Mouse (Mus musculus): ENCODE data around the gene Lce6a.

The Lce6a gene

DNA sequence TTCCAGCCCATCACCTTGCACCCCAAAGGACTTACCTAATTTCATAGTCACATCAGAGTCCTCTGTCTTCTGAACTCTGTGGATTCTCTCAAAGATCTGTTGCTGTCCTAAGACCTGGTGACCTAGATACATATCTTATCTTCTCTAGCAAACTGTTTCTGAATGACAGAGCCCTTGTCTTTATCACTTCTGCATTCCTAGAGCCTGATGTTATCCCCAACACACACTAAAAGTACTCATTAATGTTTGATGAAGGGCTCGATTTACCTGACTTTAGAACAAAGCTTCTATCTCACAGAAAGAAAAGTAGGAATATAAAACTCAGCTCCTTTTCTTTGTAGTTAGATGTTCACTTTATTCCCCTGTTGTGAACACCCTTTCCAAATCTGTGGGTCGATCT is at the start of gene Lce6a:
Lce6a (minus strand) TSS at position 101 of the 400 bp plus-strand sequence.
- DNase-seq (ENCODE audit: low spot score in 2 of 2), result no peak

DNA sequence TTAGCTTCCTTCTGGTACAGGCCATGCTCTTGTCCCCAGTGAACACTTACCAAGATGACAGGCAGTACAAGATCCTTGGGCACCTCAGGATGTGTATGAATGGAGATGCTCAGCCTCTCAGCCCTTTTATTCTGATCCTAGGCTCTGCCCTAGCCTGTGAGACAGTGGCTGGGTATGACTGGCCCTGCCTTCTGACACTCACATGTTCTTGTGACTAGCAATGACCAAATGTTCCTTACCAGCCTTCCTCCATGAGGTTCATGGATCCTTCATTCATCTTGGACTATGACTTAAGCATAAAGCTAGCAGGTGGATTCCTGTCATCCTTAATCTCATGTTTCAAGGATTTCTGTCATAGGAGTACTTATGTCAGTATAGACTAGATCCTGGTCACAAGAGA is 48.8 kb upstream of the Lce6a start, which contains the start of gene Lce1a2:
Lce1a2 (minus strand) TSS at position 101 of the 400 bp plus-strand sequence.
- DNase-seq (ENCODE audit: low spot score in 2 of 2), result no peak

DNA sequence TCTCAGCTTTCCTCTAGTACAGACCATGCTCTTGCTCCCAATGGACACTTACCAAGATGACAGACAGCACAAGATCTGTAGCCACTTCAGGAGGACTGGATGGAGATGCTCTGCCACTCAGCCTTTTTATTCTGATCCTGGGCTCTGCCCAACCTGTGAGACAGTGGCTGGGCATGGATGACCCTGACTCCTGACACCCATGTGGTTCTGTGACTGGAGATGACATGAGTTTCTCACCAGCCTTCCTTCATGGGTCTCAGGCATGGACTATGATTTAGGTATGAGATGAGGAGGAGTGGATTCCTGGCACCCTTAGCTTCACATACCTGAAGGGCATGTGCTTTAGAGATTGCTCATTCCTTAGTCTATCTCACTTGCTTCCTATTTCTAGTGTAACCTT is 35.4 kb upstream of the Lce6a start, which contains the start of gene Lce1b:
Lce1b (minus strand) TSS at position 101 of the 400 bp plus-strand sequence.
- no peak for DNase-seq (ENCODE audit: low spot score in 2 of 2)

DNA sequence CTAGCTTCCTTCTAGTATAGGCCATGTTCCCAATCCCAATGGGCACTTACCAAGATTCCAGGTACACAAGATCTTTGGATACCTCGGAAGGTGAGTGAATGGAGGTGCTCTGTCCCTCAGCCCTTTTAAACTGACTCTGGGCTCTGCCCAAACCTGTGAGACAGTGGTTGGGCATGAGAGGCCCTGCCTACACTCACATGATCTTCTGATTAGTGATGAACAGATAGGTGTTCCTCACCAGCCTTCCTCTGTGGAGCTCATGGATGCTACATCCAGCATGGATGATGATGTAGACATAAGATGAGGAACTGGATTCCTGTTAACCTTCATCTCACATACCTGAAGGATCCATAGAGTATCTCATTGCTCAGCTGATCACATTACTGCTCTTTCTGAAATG is 26.7 kb upstream of the Lce6a start, which contains the start of gene Lce1a1:
Lce1a1 (minus strand) TSS at position 101 of the 400 bp plus-strand sequence.
- no peak for DNase-seq (ENCODE audit: low spot score in 2 of 2)

DNA sequence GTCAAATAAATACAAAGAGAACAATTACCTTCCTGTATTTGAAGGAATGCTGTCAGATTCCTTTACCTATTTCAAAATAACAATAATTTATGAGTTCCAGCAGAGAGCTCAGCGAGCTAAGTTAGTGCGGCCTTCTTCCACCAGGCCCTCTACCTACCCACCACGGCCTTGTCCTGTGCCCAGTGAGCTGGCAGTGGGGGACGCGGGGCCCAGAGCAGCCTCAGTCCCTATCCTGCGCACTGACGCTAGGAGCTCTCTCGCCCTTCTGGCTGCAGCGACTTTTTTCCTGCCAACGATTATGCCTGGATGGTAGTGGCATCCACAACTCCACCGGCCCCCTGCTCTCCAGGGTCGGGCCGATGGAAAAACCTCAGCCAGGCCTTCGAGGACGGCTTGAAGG is 18.4 kb upstream of the Lce6a start:
- DNase-seq (ENCODE audit: low spot score in 2 of 2), result no peak

DNA sequence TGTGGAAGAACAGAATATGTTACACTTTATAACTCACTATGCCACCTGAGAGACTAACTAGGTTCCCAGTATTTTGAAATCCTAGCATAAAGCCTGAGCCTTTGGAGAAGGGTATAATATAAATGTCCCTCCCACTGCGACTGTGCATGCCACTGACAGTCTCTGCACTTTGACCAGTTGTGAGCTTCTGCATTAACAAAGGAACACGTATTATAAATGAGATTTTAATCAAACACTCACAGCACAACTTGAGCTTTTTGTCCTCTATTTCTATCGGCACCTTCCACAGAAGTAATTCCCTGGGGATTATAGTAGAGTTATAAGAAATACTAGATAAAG is 17.2 kb upstream of the Lce6a start:
- no peak for DNase-seq (ENCODE audit: low spot score in 2 of 2)

DNA sequence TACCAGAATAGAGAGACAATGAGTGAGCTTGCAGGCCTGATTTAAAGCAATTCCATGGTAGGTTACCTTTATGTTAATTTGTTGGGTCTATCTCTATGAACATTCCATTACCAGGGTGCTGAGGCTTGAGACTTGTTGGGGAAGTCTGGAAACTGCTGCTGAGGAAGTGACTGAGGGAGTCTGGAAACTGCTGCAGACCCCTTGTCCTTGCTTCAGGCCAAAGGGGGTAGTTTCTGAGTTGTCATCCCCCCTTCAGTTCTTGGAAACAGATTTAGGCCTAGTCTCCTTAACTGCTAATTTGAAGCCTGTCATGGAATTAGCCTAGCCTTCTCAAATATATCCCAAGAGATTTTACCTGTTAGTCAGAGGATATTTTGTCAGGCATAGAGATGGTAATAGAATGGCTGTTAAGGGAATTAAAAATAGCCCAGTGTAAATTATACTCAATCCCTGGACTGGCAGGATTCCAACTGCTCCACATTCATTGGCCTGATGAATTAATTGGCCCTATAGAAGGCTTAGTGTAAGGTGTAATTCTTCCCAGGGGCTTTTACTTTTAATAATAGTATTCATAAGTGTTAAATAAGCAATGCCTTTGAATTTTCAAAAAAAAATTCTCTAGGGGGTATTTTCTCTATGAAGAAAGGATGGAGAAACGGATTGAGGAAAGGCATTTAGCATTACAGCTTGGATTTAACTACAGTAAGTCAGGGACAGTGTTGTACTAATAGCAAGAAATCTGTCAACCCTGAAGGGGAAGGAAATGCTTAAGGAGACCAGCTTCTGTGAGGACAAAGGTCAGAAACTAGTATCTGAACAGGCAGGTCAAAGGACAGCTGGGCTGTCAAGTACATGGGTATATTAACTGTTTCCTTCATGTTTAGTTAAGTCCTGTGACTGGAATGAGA is 16.5 kb upstream of the Lce6a start:
- DNase-seq (ENCODE audit: low spot score in 2 of 2), result no peak

DNA sequence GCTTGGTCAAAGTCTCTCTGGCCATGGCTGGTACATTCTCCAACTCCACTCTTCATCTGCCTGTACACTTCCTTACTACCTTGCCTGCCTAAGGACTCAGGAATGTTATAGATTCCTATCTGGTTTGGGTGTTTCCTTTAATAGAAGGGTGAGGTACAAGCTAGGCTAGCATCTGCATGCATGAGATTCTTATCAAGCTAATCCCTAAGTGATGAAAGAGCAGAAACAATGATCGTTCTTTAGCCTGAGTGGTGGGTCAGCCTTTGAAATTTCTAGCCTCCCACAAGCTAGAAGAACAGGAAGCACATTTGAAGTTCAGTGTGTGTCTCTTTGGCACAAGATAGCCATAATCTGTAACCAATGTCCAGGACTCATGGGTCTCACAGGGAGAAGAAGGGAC is 11.7 kb downstream of the Lce6a start:
- no peak for DNase-seq (ENCODE audit: low spot score in 2 of 2)

DNA sequence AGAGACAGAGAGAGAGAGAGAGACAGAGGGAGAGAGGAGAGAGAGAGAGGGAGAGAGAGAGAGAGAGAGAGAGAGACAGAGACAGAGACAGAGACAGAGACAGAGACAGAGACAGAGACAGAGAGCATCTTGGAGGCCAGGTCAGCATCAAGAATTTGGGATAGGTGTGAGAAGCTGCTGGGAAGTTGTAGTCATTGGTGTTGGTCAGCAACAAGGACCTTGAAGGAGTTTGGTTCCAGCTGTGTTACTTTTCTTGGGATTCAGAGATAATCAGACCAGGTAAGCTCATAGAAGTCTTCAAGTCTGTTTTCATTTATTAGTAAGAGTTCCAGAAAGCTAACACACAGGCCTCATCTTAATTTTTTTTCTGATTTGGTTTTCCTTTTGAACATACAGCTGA is 14.1 kb downstream of the Lce6a start, which contains the start of gene 2210017I01Rik:
2210017I01Rik (minus strand) TSS at position 101 of the 400 bp plus-strand sequence.
- no peak for DNase-seq (ENCODE audit: low spot score in 2 of 2)

DNA sequence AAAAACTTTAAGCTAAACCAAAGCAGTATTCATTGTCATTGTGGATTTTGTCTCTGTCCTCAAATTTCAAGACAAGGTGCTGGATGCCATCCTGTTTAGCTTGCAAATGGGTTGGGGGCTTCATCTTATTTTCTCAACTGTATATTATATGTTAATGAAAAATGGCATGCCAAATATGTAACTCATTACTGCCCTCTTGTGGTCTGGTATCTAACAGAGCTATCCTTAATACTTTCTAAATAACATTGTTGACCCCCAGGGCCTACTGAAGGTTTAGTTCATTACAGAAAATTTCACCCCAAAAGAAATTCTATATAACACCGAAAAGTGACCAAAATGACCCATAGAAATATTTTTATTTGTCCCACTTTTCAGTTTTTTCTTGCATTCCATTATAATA is 19.3 kb downstream of the Lce6a start:
- no peak for DNase-seq (ENCODE audit: low spot score in 2 of 2)

DNA sequence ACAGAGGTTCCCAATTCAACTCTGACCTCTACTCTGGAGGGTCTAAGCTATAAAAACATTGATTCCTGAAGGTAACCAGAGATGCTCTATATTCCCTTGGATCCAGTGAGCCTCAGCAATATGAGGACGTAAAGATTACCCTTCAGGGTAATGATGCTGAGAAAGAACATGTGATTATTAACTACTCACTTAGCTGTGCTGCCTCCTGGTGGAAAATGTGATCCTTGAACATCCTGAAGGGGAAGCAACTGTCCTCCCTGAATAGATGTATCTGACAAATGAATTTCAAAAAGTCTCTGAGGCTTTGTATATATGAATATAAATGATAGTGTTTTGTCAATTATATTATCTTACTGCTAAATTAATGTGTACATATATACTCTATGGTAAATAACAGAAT is 21.0 kb downstream of the Lce6a start:
- DNase-seq (ENCODE audit: low spot score in 2 of 2), result no peak

DNA sequence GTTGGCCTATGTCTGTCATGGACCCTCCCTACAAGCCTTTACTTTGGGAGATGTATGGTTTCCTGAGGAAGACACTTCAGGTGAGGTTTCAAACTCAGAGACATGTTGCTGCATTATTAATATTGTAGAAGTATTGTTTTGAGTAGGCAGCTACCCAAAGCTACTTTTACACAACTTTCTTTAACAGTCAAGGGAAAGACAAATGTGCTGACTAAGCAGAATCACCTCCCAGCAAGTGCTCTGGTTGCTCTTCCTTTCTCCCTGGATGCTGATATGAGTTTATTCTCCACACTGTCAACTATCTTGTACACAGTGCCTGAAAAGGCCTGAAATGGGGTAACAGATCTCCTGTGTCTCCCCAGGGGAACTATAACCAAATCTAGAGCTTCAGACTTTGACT is 21.5 kb downstream of the Lce6a start:
- no peak for DNase-seq (ENCODE audit: low spot score in 2 of 2)

DNA sequence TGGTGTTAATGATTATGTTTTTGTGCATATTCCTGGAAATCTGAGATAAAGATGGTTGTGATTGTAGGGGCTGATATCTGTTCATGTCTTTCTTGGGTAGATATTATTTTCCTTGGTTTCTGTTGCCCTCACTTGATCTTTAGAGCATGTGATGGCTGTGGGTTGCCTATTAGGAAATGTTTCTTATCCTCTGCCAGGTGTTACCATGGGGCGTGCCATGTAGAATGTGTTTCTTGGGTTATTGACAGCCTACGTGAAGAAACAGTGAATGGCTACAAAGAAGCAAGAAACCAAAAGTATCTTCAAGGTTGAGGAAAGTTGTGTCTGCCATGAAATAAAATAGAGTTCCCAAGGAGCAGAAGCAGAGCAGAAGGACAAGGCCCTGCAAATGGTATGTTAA is 23.0 kb downstream of the Lce6a start:
- DNase-seq (ENCODE audit: low spot score in 2 of 2), result no peak

DNA sequence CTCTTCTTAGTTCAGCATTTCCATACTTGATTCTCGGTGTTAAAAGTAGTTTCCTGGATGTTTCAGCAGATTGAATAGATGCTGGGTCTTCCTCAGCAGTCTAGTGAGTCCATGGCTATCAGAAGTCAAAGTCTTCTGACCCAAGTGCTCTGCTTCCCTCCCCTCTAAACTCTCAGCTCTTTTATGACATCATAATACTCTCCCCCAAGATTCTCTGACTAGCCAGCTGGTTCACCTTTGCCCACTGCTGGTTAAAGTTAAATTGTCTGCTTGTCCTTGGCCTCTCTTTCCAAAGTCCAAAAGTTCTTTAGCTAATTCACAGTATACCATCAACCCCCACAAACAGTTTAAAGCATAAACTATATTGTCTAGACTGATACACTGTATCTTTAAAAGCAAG is 32.6 kb downstream of the Lce6a start, which contains the start of gene Smcp:
Smcp (minus strand) TSS at position 140 of the 400 bp plus-strand sequence.
- no peak for DNase-seq (ENCODE audit: low spot score in 2 of 2)

DNA sequence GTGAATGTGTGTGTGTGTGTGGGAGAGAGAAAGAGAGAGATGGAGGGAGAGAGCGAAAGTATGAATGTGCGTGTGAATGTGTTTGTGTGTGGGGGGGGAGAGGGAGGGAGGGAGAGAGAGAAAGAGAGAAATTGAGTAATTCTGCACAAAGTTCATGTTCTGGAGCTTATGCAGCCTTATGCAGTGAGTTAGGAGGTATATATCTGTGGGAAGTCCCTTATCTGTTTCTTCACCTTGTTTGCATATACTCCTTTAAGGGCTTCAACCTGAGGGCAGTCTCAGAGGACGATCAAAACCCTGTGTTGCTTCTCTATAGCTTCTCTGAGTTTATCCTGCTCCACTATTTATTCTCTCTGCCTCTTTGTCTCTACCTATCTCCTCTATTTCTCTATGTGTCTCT is 34.3 kb downstream of the Lce6a start:
- no peak for DNase-seq (ENCODE audit: low spot score in 2 of 2)

DNA sequence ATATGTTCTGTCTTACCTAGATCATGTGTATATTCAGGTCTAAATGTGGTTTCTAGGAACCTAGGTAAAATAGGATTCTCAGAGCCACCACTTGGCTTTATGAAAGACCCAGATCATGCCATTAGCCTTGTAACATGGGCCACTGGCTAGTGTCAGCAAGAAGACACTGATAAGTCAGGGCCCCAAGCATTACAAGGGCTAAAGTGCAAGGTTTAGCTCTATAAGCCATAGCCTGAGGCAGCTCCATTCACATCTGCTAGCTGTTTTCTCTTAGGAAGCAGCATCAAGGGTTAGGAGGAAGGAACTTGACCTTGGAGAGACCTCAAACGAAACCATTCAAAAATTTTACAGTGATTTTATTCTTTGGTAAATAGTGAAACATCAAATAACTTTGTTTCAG is 36.4 kb downstream of the Lce6a start:
- no peak for DNase-seq (ENCODE audit: low spot score in 2 of 2)

DNA sequence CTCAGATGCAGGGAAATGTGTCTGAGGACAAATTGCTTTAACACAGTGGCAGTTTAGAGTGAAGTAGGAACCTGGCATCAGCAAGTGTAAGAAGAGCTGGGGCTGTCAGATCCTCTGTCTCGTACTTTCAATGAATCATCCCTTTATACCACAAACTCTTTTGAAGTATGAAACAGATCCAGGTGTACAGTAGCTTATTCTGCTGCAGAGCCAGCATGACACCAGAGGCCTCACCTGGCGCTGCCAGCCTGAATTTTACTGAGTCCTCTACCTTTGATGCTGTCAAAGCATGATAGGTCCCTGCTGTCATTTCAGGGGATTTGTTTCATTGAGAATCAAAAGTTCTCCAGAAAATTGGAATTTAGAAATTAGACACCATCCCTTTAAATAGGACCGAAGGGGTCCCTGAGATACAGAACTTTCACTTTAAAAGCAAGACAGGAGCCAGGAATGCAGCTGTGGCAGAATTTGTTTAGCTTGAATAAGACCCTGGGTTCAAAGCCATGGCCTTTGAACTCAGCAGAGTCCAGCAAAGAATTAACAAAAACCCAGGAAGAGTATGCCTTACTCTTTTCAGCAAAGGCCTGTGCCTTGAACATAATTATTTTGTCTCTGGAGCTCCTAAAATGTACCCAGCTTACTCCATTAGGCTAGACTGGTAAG is 38.2 kb downstream of the Lce6a start:
- no peak for DNase-seq (ENCODE audit: low spot score in 2 of 2)

DNA sequence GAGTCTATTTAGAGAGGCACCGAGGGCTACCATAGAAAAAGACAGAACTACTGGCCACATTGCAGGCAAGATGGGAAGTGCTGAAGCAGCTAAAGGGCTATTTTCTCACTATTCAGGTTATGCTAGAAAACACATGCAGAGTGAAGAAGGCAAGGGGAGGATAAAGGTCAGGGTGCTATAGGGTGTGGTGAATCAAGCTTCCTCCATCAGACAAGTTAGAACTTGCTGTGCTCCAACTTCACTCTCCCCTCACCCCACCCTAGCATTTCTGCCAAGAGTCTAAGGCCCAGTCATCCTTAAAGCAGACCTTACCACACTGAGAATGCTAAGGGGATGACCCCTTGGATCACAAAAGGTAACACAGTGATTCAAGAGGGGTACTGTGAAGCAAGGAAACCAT is 42.0 kb downstream of the Lce6a start:
- DNase-seq (ENCODE audit: low spot score in 2 of 2), result peak in 1 of 2 experiments; percentile 19

DNA sequence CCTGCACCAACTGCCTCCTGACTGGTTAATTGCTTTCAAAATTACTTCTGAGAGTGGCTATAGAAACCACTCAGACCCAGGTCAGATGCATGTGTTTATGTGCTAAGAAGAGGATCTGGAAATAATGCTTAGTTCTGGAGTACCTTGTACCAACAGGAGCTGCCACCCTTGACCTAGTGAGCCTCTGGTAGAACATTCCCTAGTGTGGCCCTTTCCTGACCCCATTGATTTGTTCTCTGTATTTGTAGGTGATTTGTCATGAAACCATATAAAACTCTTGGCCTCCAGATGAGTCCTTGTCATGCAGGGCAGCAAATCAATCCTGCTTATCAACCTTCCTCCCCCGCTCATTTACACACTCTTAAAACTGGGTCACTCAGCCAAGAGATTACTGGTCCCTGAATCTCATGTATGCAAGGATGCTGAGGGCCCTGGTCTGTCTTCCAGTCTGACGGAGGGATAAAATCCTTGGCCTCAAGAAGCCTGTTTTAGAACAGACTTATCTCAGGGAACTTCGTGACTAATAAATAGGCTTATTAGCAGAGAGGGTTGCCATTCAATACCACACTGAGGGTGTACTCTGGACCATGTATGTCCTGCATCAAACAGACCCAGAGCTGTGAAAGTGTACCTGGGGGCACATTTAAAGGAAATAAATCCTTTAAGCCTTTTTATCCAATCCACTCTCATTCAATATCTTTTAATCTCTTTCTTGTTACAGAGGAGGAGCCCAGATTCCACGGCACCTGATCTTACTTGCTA is 42.6 kb downstream of the Lce6a start:
- no peak for DNase-seq (ENCODE audit: low spot score in 2 of 2)

DNA sequence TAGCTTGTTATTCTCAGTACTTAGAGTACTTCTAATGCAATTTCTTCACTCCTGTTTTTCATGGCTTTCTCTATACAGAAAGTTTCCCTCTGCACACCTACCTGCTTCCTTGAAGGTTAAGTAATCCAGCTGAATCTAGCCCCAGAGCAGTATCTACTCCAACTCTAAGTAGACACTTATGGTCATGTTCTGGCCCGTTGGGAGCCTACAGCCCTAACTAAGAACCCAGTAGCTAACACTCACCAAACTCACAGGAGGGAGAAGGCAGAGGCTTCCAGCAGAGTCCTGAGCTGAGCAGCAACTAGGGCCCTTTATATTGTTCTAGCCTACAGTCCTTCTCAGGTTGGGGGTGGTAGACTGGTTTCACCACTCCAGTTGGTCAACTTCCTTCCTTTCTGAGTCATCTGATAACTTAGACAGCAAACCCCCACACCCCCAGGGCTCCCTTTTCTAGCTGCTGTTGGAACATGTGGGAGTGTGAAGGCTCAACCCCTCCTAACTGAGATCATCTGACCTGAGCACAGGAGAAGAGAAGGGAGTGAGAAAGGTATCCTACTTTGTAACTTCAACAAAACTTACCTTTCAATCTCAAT is 47.9 kb downstream of the Lce6a start, which contains the start of gene Ivl:
Ivl (minus strand) TSS at position 287 of the 593 bp plus-strand sequence.
- peak; percentile 41 to 63 for DNase-seq (ENCODE audit: low spot score in 2 of 2)

DNA sequence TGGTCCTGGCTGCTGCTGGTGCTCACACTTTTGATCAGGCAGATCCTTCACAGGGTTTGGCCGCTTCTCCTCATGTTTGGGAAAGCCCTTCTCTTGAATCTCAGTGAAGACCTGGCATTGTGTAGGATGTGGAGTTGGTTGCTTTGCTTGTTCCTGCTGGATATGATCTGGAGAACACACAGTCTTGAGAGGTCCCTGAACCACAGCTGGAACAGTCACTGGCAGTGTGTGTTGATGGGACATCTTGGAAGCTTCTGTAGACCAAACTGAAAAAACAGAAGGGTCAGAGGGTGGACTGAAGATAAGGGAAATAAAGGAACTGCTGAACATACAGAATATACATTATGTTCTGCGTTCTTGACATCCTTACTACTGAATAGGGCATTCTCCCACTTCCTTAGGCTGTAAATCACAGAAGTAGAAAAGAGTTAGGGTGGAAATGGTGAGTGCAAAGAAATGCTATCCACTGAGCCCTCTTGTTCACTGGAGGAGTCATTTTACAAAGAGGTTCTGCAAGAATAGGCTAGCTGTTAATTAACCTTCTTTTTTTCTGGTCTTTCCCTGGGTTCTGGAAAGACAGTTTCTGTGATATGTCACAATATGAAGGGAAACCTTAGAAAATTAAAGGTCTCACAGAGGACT is 48.8 kb downstream of the Lce6a start:
- no peak for DNase-seq (ENCODE audit: low spot score in 2 of 2)
